Mouse (Mus musculus): Measurements from ENCODE around the gene Igfn1.

The Igfn1 gene

GRCm38 (mm10) chr1:136007211-136008158 is 1.3 kb upstream of the Igfn1 start, which contains the start of gene Tmem9:
Tmem9 (plus strand) TSS chr1:136008150.
- DNase-seq (ENCODE audit: low read depth), result peak; percentile 5

- DNase-seq (ENCODE audit: low read depth), result no peak
These were observed 4.7 kb downstream of the Igfn1 start for GRCm38 (mm10) chr1:136001438-136001837.

GRCm38 (mm10) chr1:135999720-136000287 is 6.3 kb downstream of the Igfn1 start:
- DNase-seq (ENCODE audit: low read depth), result no peak

- no peak for DNase-seq (ENCODE audit: low read depth)
These were observed 8.6 kb downstream of the Igfn1 start for GRCm38 (mm10) chr1:135997537-135997936.

GRCm38 (mm10) chr1:135993470-135993869 is 12.7 kb downstream of the Igfn1 start:
- DNase-seq (ENCODE audit: low read depth), result no peak

- no peak for DNase-seq (ENCODE audit: low read depth)
These were observed 16.3 kb downstream of the Igfn1 start for GRCm38 (mm10) chr1:135989876-135990275.

GRCm38 (mm10) chr1:135984105-135984504 is 22.0 kb downstream of the Igfn1 start:
- no peak for DNase-seq (ENCODE audit: low read depth)

- no peak for DNase-seq (ENCODE audit: low read depth)
These were observed 33.6 kb downstream of the Igfn1 start for GRCm38 (mm10) chr1:135972576-135972975.

- DNase-seq (ENCODE audit: low read depth), result no peak
These were observed 35.7 kb downstream of the Igfn1 start for GRCm38 (mm10) chr1:135970486-135970885.

- DNase-seq (ENCODE audit: low read depth), result no peak
These were observed 38.4 kb downstream of the Igfn1 start for GRCm38 (mm10) chr1:135967739-135968138.

GRCm38 (mm10) chr1:135964561-135964960 is 41.6 kb downstream of the Igfn1 start:
- DNase-seq (ENCODE audit: low read depth), result no peak

- no peak for DNase-seq (ENCODE audit: low read depth)
These were observed 43.0 kb downstream of the Igfn1 start for GRCm38 (mm10) chr1:135963177-135963576.

- DNase-seq (ENCODE audit: low read depth), result peak; percentile 59
These were observed 47.7 kb downstream of the Igfn1 start for GRCm38 (mm10) chr1:135958483-135958882.

GRCm38 (mm10) chr1:135948871-135949270 is 57.3 kb downstream of the Igfn1 start:
- DNase-seq (ENCODE audit: low read depth), result no peak

GRCm38 (mm10) chr1:135946247-135946646 is 59.9 kb downstream of the Igfn1 start:
- peak; percentile 13 for DNase-seq (ENCODE audit: low read depth)

- DNase-seq (ENCODE audit: low read depth), result peak; percentile 70
These were observed 60.4 kb downstream of the Igfn1 start for GRCm38 (mm10) chr1:135945711-135946110.

GRCm38 (mm10) chr1:135944526-135945259 is 61.4 kb downstream of the Igfn1 start:
- DNase-seq (ENCODE audit: low read depth), result peak; percentile 79

- no peak for DNase-seq (ENCODE audit: low read depth)
These were observed 62.4 kb downstream of the Igfn1 start for GRCm38 (mm10) chr1:135943713-135944112.

- DNase-seq (ENCODE audit: low read depth), result no peak
These were observed 64.0 kb downstream of the Igfn1 start for GRCm38 (mm10) chr1:135942116-135942515.

GRCm38 (mm10) chr1:135941259-135942006 is 64.7 kb downstream of the Igfn1 start:
- DNase-seq (ENCODE audit: low read depth), result no peak

GRCm38 (mm10) chr1:135936091-135936490 is 70.1 kb downstream of the Igfn1 start:
- DNase-seq (ENCODE audit: low read depth), result no peak

Data from 416B (cell line).